Mouse (Mus musculus) intestine, embryonic 14.5 days (tissue): ENCODE data around the gene Sertad2. TPM values are rescaled to one million over a fixed set of nuclear protein-coding genes. Genes with fewer than 3 reads are reported as not detected.

Experiments used
- ATAC-seq: fragments of 200-750 bp; cut with Nextera tagmentation; replicated peaks from 2 replicates; pipeline ENCODE4 v1.8.0; 2017; ENCODE audit warnings: low read depth, moderate number of reproducible peaks, moderate TSS enrichment, moderate library complexity; ENCODE audit not compliant: low FRiP score, low TSS enrichment
- DNase-seq: peaks from one replicate; pipeline ENCODE4 v3.0.0-alpha.2; 2018; ENCODE audit warnings: low spot score
- H3K27ac ChIP-seq: fragments of 300-500 bp; sonication (generic); 2 replicates; pipeline ENCODE4 v1.5.1; 2014; ENCODE audit warnings: low read depth, mild to moderate bottlenecking, control low read depth
- H3K27me3 ChIP-seq: fragments of 300-500 bp; sonication (generic); replicated peaks from 2 replicates; pipeline ENCODE4 v1.6.1; 2014; ENCODE audit warnings: low read length, control low read depth; ENCODE audit not compliant: control insufficient read depth, insufficient read depth
- H3K36me3 ChIP-seq: fragments of 300-500 bp; sonication (generic); 2 replicates; pipeline ENCODE4 v1.6.1; 2014; ENCODE audit warnings: low read length, control low read depth; ENCODE audit not compliant: control insufficient read depth, insufficient read depth
- H3K4me1 ChIP-seq: fragments of 300-500 bp; sonication (generic); replicated peaks from 2 replicates; pipeline ENCODE4 v1.6.1; 2014; ENCODE audit warnings: low read length, control low read depth, mixed read lengths; ENCODE audit not compliant: control insufficient read depth, insufficient read depth
- H3K4me2 ChIP-seq: fragments of 300-500 bp; sonication (generic); 2 replicates; pipeline ENCODE4 v1.6.1; 2014; ENCODE audit warnings: low read length
- H3K4me3 ChIP-seq: fragments of 300-500 bp; sonication (generic); 2 replicates; pipeline ENCODE4 v1.5.1; 2014; ENCODE audit warnings: low read depth, low read length, control low read depth, mixed read lengths
- H3K9ac ChIP-seq: fragments of 300-500 bp; sonication (generic); 2 replicates; pipeline ENCODE4 v1.6.1; 2014; ENCODE audit warnings: mild to moderate bottlenecking, low read length
- H3K9me3 ChIP-seq: fragments of 300-500 bp; sonication (generic); 2 replicates; pipeline ENCODE4 v1.6.1; 2016; ENCODE audit warnings: low read length, control low read depth; ENCODE audit not compliant: control insufficient read depth
- WGBS: fragments of 180-500 bp; shearing (Covaris S2); extraction: QIAGEN DNeasy Blood & Tissue Kit; methylation state at CpG from one replicate; pipeline ENCODE4 v1.1.7; 2014; 5-methylcytosine and 5-hydroxymethylcytosine counted together
- polyA plus RNA-seq: library from polyadenylated mRNA; unstranded; fragments of >200 nt; fragmentation: Nextera tagmentation; extraction: Ambion mirVana; gene quantifications from 2 replicates; pipeline ENCODE4 v1.2.1, GENCODE M21; 2014

Gene Sertad2
- polyA plus RNA-seq, 1 experiment from 2014 or later: 26.2 TPM

DNA sequence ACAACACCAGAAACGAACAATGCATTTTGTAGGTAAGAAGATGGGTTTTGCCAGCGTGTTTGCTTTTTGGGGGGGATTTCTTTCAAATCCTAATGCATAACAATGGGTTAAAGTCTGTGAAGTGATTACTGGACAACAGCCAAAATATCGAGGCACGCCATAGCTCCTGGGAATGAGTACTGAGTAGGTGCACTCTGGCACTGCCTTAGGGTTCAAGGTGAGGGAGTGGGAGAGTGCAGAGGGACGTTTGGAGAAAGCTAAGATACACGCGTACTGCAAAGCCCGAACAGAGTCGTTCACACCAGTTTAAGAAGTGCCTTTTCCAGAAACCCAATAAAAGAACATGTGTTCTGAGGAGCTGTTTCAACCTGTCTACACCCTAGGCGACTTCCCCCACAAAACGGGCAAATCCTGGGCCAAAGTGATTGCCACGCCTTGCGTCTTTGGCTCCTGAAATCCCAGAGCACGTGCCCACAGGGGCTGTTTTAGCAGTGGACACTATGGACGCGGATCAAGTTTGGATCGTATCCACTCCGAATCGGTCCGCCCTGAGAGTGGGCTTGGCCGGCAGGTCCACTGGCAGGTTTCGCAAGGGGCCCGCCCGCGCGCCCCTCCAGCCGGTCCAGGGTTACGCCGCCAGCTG, 937 bp upstream of the Sertad2 start:
- Histone ChIP-seq H3K9me3 (no peaks in the 10 kb centered on the region), H3K36me3 (no peaks in the 10 kb centered on the region), H3K4me1 (peaks cover 8% of the 10 kb centered on the region; the same call in 1 of the 2 replicates), H3K4me3 (peak overlapping the region; percentile 63), H3K27ac (peak overlapping the region; percentile 43; the same call in 1 of the 2 replicates), H3K4me2 (peak overlapping the region; percentile 81), H3K27me3 (0 out of 2 replicates have a peak, but pooled peaks cover 2% of the 10 kb centered on the region), H3K9ac (peak overlapping the region; percentile 51)
- ATAC-seq (0 out of 2 replicates have a peak, but pooled peaks have one; percentile 0), DNase-seq (peak; percentile 91)
- 2% methylated on average over 29 of the region's 29 CpGs for WGBS

DNA sequence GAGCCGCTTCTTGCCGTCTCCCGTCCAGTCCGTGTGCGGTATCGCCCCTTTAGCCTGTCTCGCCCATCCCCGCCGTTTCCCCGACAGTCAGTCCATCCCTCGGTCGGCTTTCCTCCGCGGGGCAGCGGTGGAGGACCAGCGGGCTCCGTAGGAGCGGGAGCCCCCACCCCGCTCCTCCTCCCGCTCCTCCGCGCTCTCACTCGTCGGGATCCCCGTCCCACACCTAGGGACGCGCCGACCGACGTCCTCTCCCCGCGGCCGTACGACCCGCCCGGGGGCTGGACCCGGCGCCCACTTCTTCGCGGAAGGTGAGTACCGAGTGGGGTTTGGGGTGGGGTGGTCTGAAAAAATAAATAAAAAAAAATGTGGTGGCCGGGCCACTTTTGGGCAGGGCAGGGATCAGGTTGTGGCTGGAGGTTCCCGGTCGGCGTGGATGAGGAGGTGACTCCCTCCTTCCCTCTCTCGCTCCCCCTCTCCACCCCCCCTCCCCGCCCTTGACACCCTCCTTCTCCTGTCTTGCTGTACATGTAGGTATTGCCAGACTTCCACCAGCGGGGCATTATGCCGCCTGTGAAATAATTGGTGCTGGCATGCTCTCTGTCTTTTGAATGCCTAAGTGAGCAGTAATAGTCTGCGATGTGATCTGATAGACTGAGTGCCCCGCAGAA, 534 bp downstream of the Sertad2 start:
- Histone ChIP-seq H3K4me1 (peaks cover 8% of the 10 kb centered on the region; the same call in 1 of the 2 replicates), H3K9me3 (no peaks in the 10 kb centered on the region), H3K4me3 (peak overlapping the region; percentile 63), H3K4me2 (peak overlapping the region; percentile 81), H3K36me3 (no peaks in the 10 kb centered on the region), H3K27ac (peak overlapping the region; percentile 80), H3K27me3 (0 out of 2 replicates have a peak, but pooled peaks cover 2% of the 10 kb centered on the region), H3K9ac (peak overlapping the region; percentile 50)
- under 1% methylated on average over 51 of the region's 51 CpGs for WGBS
- DNase-seq (peak; percentile 75), ATAC-seq (no peak; the same call in 1 of the 2 replicates)

DNA sequence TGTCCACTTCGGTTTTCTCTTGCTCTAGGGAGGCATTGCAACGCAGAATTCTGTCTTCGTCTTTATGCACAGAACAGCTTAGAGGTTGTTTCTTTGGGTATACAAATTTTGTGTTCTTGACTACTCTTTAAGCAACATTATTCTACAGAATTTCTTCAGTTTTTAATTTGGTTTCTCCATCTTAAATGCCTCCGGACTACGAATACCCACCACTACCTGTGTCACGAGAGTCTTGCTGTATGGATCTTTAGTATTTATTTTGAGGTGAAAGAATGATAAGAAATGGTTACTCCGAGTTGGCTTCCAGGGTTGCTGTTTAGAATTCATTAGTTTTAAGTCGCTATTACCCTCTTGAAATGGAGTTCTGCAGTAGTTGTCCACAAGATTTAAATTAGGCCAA, 1.3 kb downstream of the Sertad2 start:
- peak overlapping the region; percentile 81 for H3K4me2 ChIP-seq
- WGBS: 59% methylated on average over 8 of the region's 8 CpGs
- DNase-seq (no peak), ATAC-seq (no peak)
- H3K27me3 ChIP-seq: 0 out of 2 replicates have a peak, but pooled peaks cover 2% of the 10 kb centered on the region
- peak overlapping the region; percentile 63; the same call in 1 of the 2 replicates for H3K4me3 ChIP-seq
- no peak overlapping the region for H3K27ac ChIP-seq
- no peaks in the 10 kb centered on the region for H3K36me3 ChIP-seq
- H3K4me1 ChIP-seq: peaks cover 8% of the 10 kb centered on the region; the same call in 1 of the 2 replicates
- no peaks in the 10 kb centered on the region for H3K9me3 ChIP-seq
- no peak overlapping the region for H3K9ac ChIP-seq

DNA sequence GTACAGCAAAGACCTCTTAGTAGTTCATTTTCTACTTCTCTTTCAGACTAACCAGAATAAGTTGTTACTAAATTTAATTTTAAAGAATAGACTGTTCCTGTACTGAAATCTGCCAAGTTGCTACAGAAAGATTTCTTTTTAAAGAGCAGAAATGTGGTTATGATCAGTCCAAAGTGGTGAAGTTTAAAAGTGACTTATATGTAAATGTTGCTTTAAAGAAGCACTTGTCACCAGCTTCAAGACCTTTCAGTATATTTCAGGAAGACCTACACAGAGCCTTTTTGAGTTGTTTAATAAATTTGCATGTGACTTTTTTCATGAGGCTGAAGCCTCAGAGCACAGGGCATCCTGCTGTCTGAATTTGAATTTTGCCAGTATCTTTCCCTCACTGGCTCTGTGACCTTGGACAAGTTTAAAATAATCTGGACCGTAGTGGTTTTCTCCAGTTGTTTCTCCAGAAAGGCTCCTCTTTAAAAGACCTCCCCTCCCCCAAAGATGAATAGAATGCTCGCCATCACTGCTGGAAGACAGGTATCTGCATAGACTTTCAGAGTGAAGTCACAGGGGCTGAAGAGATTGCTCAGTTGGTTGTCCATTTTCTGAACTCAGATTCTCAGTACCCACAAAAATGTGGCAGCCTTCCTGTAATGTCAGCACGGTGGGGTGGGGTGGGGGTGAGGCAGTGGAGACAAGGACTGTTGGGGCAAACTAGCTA, 1.9 kb downstream of the Sertad2 start:
- no peak overlapping the region for H3K4me2 ChIP-seq
- no peaks in the 10 kb centered on the region for H3K9me3 ChIP-seq
- peaks cover 8% of the 10 kb centered on the region; the same call in 1 of the 2 replicates for H3K4me1 ChIP-seq
- H3K27me3 ChIP-seq: 0 out of 2 replicates have a peak, but pooled peaks cover 2% of the 10 kb centered on the region
- DNase-seq (no peak), ATAC-seq (no peak)
- no peak overlapping the region for H3K9ac ChIP-seq
- no peaks in the 10 kb centered on the region for H3K36me3 ChIP-seq
- H3K27ac ChIP-seq: no peak overlapping the region
- H3K4me3 ChIP-seq: no peak overlapping the region
- 51% methylated on average over 3 of the region's 3 CpGs for WGBS

DNA sequence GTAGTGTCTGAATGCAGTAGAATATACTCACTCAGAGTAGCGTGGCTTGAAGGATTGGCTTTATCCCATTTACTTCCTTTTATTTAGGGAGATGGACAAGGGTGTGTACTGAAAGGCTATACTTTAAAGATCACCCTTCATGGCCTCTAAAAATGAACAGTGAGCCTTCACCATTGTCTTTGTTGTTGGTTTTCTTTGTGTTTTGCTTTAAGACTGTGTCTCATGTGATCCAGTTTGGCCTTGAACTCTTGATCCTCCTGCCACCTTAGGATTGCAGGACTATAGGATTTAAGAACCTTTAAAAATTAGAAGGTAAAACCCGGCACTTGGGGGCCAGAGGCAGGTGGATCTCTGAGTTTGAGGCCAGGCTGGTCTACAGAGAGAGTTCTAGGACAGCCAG, 6.4 kb downstream of the Sertad2 start:
- Histone ChIP-seq H3K4me1 (0 out of 2 replicates have a peak, but pooled peaks cover under 1% of the 10 kb centered on the region), H3K27ac (no peak overlapping the region), H3K9me3 (no peaks in the 10 kb centered on the region), H3K27me3 (no peaks in the 10 kb centered on the region), H3K9ac (no peak overlapping the region), H3K4me3 (no peak overlapping the region), H3K4me2 (no peak overlapping the region), H3K36me3 (no peaks in the 10 kb centered on the region)
- WGBS: 85% methylated on average over 2 of the region's 2 CpGs
- no peak for DNase-seq
- ATAC-seq: no peak

DNA sequence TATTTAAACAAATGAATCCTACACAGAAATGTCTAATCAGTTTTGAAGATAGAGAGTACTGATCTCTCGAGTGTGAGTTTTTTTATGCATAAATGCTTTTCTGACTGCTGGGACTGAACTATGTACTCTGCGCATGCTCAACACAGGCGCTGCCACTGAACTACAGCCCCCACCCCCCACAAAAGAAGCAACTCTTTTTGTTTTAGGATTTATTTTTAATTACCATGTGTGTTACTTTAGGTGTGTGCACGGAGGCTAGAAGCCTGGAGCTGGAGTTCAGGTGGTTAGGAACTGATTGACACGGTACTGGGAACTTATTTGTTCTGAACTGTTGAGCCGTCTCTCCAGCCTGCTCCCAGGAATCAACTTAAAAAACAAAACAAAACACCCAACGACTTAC, 7.1 kb downstream of the Sertad2 start:
- Histone ChIP-seq H3K4me3 (no peak overlapping the region), H3K36me3 (no peaks in the 10 kb centered on the region), H3K9ac (no peak overlapping the region), H3K27ac (no peak overlapping the region), H3K9me3 (no peaks in the 10 kb centered on the region), H3K4me1 (no peaks in the 10 kb centered on the region), H3K27me3 (no peaks in the 10 kb centered on the region), H3K4me2 (no peak overlapping the region)
- ATAC-seq (no peak), DNase-seq (no peak)
- WGBS: 76% methylated on average over 7 of the region's 7 CpGs

DNA sequence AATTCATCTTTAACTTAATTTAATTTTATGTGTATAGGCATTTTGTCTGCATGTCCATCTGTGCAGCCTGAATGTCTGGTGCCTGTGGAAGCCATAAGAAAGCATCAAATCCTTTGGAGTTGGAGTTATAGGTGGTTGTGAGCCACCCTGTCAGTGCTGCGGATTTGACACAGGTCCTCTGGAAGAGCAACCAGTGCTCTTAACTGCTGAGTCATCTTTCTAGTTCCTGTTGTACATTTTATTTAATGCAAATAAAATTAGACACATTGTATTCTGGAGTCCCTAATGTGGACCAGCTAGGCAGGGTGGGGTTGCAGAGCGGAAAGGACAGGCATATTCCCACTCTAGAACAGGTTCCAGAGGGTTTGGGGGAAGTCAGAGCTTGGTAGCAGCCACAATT, 9.0 kb downstream of the Sertad2 start:
- H3K9ac ChIP-seq: no peak overlapping the region
- no peak for ATAC-seq

DNA sequence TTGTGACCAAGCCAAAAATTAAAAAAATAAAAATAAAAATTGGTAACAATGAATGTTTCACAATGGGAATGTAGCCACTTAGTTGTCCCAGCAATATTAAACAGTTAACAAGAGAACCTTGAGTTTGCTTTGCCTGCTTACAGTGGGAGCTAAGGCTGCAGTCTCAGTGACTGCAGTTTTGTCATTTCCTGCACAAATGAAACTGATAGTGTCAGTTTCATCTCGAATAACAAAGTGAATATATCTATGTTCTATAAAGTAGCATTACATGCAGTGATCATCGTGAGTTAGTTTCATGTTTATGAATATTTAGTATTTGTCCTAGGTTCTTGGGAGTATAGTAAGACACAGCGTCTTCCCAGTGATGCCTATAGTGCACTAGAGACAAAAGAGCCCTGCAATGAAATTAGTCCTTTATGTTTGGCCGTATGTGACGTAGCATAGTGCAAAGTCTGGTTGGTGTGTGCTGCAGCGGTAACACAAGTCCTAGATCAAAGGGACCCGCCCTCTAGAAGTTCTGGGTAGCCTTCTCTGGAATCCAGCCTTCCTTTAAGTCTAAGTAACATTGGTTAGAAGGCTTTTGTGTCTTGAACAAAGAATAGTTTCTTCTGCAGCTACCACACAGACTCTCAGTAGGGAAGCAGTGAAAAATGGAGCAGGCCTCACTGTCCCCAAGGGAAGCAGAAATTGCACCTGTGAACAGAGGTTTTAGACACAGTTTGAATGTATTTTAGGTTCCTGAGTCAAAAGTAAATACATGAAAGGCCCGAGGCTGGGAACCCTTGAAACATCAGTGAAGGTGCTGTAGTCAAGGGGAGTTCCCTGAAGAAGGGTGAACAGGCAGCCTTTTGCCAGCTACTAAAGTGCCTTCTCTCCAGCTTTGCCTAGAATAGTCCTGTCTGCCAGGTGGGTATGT, 10.0 kb downstream of the Sertad2 start:
- H3K36me3 ChIP-seq: no peaks in the 10 kb centered on the region
- H3K4me2 ChIP-seq: no peak overlapping the region
- H3K9me3 ChIP-seq: no peaks in the 10 kb centered on the region
- H3K4me3 ChIP-seq: no peak overlapping the region
- H3K9ac ChIP-seq: no peak overlapping the region
- WGBS: 80% methylated on average over 8 of the region's 8 CpGs
- H3K27me3 ChIP-seq: no peaks in the 10 kb centered on the region
- no peak overlapping the region for H3K27ac ChIP-seq
- ATAC-seq: no peak
- no peaks in the 10 kb centered on the region for H3K4me1 ChIP-seq
- no peak for DNase-seq

More for the DNA sequence above, 9.0 kb downstream of the Sertad2 start:
- Histone ChIP-seq H3K36me3 (no peaks in the 10 kb centered on the region), H3K27ac (no peak overlapping the region), H3K9me3 (no peaks in the 10 kb centered on the region), H3K4me3 (no peak overlapping the region), H3K4me2 (no peak overlapping the region), H3K27me3 (no peaks in the 10 kb centered on the region), H3K4me1 (no peaks in the 10 kb centered on the region)
- WGBS: 89% methylated on average over 2 of the region's 2 CpGs
- DNase-seq: no peak
